Mouse (Mus musculus): ENCODE measurements at regions not wholly inside any gene's neighbourhood (a gene's known extent, or its start where the extent isn't known, plus 50 kb on each side); places are given as distances from the start of the nearest gene placed in this dataset.

GRCm38 (mm10) chr11:31784332-31784901 lies 87.6 kb upstream of the Cpeb4 start:
- DNase-seq, result no peak

GRCm38 (mm10) chr11:31785160-31785559 lies 86.9 kb upstream of the Cpeb4 start:
- no peak for DNase-seq

- no peak for DNase-seq
Observed at GRCm38 (mm10) chr11:31787376-31787775, 84.6 kb upstream of the Cpeb4 start.

GRCm38 (mm10) chr11:31787917-31788703 lies 83.9 kb upstream of the Cpeb4 start:
- DNase-seq, result no peak

- no peak for DNase-seq
Observed at GRCm38 (mm10) chr11:31789967-31790366, 82.0 kb upstream of the Cpeb4 start.

GRCm38 (mm10) chr11:31791264-31791663 lies 80.7 kb upstream of the Cpeb4 start:
- no peak for DNase-seq

- DNase-seq, result no peak
Observed at GRCm38 (mm10) chr11:31795084-31795483, 76.9 kb upstream of the Cpeb4 start.

GRCm38 (mm10) chr11:31796245-31796644 lies 75.8 kb upstream of the Cpeb4 start:
- DNase-seq, result peak; percentile 38 to 43

- DNase-seq, result peak; percentile 85 to 90
Observed at GRCm38 (mm10) chr11:31801575-31801974, 70.4 kb upstream of the Cpeb4 start.

GRCm38 (mm10) chr11:31803319-31803891 lies 68.6 kb upstream of the Cpeb4 start:
- DNase-seq, result peak; percentile 65 to 80

- DNase-seq, result no peak
Observed at GRCm38 (mm10) chr11:31804518-31804917, 67.5 kb upstream of the Cpeb4 start.

GRCm38 (mm10) chr11:31807461-31808215 lies 64.4 kb upstream of the Cpeb4 start:
- peak; percentile 94 to 96 for DNase-seq

GRCm38 (mm10) chr11:31808216-31808838 lies 63.7 kb upstream of the Cpeb4 start:
- no peak for DNase-seq

- no peak for DNase-seq
Observed at GRCm38 (mm10) chr11:31810011-31810786, 61.8 kb upstream of the Cpeb4 start.

- no peak for DNase-seq
Observed at GRCm38 (mm10) chr11:31812215-31812614, 59.8 kb upstream of the Cpeb4 start.

GRCm38 (mm10) chr11:31814616-31815015 lies 57.4 kb upstream of the Cpeb4 start:
- DNase-seq, result no peak

- no peak for DNase-seq
Observed at GRCm38 (mm10) chr11:31815855-31816488, 56.0 kb upstream of the Cpeb4 start.

- no peak for DNase-seq
Observed at GRCm38 (mm10) chr11:31818032-31818431, 54.0 kb upstream of the Cpeb4 start.

GRCm38 (mm10) chr11:31819964-31820363 lies 52.0 kb upstream of the Cpeb4 start:
- DNase-seq, result no peak

GRCm38 (mm10) chr11:31821479-31822411 lies 50.3 kb upstream of the Cpeb4 start:
- peak; percentile 74 to 82 for DNase-seq
